Mouse (Mus musculus) adrenal gland, adult (tissue): ENCODE results near the gene Gm5678.
"Not testable (repeated sequence)": the region's sequence is repeated elsewhere in the genome, so short reads cannot be mapped to it uniquely, and the experiment has no call there.

Experiments used
- DNase-seq, 2 experiments: peaks; one replicate each; pipeline ENCODE4 v3.0.0; 2022 to 2023; ENCODE audit warnings: low spot score in 1 of 2; ENCODE audit not compliant: inconsistent age in 2 of 2

Gene Gm5678

DNA sequence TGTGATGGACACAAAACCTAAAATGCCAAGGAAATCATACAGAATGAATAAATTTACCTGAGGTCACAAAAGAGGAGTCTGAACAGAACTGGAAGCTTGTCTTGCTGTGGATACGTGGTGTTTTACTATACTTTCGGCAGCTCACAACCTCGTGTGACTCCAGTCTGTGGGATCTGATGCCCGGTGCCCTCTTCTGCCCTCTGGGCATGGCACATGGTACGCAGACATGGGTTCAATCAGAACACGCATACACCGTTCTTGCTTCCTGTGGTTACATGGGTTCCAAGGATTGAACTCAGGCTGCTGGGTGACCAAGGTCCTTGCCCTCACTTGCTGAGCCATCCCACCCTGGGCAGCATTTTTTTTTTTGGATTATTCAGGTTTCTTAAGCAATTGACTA is 21.8 kb upstream of the Gm5678 start:
- DNase-seq = peak in 1 of 2 experiments; percentile 13

DNA sequence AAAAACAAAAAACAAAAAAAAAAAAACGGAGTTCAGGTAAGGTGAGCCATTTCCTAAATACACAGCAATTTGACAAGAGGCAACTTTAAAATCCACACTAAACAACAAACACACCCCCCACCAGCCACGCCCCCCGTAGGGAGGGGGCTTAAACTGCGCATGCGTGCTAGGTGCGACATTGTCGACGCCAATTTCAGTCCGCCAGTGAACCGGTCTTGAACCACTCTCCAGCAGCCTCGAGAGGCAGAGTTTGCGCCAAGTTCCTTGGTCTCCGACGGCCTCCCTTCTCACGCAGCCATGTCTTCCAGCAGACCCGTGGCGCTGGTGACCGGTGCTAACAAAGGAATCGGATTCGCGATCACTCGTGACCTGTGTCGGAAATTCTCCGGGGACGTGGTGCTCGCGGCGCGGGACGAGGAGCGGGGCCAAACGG is 20.2 kb upstream of the Gm5678 start:
- peak; percentile 89 to 96 for DNase-seq

DNA sequence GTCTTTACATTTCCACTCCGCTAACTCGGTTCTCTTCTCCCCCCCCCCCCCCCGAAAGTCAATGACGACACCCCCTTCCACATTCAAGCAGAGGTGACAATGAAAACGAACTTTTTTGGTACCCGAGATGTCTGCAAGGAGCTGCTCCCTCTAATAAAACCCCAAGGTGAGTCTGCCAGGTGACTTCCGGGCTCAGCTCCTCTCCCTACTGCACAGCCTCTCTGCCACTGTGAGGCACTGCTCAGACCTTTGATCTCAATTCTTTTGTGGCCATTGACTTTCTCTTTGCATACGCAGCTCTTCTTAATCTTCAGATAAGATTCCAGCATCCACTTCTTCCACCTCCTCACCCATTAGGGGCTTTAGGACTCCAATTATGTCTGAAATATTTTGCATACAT is 19.2 kb upstream of the Gm5678 start:
- DNase-seq = peak in 1 of 2 experiments; percentile 4

DNA sequence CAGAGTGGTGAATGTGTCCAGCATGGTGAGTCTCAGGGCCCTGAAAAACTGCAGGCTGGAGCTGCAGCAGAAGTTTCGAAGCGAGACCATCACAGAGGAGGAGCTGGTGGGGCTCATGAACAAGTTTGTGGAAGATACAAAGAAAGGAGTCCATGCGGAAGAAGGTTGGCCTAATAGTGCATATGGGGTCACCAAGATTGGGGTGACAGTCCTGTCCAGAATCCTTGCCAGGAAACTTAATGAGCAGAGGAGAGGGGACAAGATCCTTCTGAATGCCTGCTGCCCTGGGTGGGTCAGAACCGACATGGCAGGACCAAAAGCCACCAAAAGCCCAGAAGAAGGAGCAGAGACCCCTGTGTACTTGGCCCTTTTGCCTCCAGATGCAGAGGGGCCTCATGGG is 18.1 kb upstream of the Gm5678 start:
- peak in 1 of 2 experiments; percentile 2 for DNase-seq

DNA sequence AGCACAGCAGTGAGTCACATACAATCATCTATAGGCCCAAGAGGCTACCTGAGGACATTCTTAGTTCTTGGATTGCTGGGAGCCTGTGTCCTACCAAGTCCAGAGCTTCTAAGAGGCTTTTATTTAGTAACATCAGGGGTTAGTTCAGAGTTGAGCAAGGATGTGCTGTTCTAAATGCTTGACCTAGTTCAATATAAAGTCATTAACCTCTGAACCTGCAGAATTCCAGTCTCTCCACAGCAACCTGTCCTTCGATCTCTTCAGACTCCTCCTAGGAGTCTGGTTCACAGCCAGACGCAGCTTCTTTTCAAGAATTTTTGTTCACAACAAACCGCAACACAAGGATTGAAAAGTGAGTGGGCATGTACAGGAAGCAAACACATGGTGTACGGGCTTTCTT is 16.9 kb upstream of the Gm5678 start:
- no peak for DNase-seq

DNA sequence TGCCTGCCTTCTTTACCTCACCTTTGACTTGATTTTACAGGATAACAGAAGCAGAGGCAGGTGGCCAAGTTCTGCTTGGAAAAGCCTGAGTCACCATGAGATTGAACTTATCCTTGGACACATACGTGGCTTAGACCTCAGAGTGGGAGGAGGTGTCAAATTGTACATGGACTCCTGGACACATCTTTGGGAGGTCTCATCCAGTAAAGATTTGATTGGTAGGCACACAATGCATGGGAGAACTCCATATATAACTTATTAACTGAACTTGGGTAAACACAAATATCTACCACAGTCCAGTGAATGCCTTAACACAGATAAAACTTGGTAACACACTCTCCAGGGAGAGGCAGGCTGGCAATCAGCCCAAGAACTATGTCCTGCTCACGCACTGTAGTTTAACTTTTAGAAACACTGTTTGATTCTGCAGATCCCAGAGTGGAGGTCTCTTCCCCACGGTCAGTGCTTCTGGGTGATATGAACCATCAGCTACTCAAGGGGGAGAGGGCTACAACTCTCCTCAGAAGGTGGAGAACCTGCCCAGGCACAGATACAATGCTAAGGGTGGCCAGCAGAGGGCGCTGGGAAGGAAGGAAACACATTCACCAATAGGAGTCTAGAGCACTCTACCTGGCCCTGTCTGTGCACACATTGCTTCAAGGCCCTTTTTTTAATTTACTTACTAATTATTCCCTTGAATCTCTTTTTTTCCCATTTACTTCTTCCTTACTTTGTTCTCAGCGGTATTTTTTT is 12.6 kb upstream of the Gm5678 start:
- DNase-seq = peak; percentile 62 to 91

DNA sequence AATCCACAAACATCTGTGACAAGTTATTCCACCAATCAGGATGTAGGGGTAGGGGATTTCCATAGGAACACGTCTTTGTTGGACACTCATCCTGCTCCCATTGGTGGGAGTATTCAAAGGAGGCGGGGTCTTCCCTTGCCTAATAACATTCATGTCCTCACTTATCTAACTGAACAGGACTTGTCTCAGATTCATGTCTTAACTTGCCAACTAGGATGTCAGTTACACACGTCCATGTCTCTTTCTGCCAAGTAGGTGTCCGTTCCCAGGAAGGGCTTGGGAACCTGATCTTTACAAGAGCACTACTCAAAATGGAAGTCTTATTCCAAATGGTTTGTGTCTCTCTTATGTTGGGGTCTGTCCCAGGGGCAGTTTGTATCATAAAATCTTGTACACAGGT is 4.1 kb upstream of the Gm5678 start:
- peak in 1 of 2 experiments; percentile 18 for DNase-seq

DNA sequence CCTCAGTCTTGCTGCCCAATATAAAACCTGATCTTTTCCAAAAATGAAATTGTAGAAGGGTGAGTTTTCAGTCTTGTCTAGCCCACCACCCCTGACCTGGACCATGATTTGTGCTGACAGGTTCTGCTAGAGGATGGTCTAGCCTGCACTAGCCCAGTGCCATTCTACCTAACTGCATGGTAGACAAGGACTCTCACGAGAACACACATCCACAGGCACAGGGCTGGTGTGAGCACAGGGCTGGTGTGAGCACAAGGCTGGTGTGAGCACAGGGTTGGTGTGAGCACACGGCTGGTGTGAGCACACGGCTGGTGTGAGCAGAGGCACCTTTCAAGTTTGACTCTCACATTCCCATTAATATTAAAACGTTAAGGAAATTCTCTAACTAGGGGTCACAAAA is 3.2 kb upstream of the Gm5678 start:
- no peak for DNase-seq

DNA sequence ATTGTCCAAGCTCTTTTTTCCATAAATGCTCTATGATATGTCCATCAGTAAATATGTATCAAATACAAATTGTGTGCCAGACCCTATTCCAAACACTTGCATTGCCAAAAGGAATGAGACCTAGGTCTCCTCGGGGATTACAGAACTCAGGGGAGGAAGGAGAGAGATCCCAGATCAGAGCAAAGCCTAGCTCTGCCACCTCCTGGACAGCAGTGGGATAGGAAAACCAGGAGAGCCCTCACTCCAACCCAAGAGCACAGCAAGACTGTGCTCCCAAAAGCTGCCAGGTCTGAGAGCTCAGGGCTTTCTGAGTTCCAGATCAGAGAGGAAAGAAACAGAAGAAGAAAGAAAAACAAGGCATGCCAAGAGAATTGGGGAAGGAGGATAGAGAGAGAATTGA is 1.2 kb upstream of the Gm5678 start:
- peak; percentile 17 to 61 for DNase-seq

DNA sequence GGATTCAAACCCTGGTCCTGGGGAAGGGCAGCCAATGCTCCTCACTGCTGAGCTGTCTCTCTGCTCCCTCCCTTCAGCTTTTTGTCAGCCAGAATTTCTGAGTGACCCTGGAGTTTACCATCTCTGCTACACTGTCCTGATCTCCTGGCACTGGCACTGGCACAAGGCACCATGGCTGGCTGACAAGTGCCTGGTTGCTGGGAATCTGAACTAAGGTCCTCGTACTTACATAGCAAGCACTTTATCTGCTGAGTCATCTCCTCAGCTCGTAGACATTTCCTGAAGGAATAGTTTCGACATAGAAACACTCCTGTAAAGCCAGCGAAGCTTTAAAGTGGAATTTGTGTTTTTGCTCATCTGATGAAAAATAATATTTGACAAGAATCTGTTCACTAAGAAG is 16.1 kb downstream of the Gm5678 start:
- DNase-seq = no peak

DNA sequence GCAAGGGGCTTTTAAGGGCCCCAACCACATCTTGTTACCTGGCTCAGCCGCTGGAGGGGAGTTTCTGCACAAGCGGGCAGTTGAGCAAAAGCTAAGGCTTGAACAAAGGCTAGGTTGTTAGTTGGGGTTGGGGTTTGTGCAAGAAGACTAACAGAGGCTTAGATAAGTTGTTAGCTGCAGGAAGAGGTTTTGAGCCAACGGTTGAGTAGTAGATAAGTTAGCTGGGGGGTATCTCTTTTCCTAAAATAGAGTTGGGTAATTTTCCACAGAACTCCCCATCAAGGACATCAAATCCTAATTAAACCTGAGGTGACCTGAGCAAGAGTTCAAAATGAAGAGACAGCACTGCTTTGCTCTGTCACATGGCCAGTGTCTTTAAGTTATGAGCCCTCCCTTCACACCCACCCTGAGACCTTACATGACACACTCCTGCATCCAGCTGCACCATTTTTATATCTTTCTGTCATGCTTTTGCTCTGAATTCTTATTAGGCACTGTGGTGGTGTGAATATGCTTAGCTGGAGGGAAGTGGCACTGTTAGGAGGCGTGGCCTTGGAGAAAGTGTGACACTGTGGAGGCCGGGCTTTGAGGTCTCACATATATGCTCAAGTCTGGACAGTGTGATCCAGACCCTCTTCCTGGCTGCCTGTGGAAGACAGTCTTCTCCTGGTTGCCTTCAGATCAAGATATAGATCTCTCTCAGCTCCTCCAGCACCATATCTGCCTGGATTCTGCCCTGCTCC is 20.7 kb downstream of the Gm5678 start:
- no peak for DNase-seq

DNA sequence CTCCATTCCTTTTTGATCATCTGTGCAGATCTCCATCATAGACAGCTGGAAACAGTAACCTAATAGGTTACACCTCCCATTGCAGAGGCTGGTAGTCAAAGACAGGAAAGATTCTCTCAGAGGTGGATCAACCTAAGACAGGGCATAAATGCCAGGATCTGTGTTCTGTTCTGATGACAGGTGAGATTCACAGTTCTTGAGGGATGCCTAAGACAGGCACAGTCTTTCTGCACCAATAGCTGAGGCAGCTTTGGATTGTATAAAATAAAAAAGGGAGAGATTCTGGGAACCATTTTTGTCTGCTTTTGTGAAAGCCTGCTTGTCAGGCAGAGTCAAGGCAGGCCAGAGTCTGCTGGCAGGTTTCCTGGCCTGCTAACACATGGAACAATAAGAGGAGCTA is 40.1 kb downstream of the Gm5678 start:
- DNase-seq = no peak

DNA sequence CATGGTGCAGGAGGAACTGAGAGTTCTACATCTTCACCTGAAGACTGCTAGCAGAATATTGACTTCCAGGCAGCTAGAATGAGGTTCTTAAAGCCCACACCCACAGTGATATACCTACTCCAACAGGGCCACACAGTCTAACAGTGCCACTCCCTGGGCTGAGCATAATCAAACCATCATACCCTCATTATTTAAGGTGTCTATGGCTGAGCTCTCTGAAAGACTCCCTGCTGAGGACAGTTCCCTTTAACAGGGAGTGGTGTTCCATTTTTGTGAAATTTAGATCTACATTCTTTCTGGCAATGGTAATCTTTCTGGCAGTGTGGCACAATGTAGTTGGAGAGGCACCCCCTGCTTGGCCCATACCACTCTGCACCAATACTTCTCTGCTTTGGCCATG is 41.6 kb downstream of the Gm5678 start:
- no peak for DNase-seq

DNA sequence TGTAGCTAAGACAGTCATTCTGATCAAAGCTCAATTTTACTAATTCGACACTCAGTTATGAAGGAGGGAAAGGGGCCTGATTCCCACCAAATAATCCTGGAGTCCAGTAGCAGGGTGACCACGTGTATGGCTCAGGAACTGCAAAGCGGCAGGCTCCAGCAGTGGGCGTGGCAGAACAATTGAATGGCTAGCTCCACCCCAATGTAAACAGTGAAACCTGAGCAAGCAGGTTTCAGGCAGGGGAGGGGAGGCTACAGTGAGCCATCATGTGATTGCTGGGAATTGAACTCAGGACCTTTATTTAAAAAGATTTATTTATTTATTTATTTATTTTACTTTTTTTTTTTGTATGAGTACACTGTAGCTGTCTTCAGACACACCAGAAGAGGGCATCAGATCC is 42.6 kb downstream of the Gm5678 start:
- DNase-seq = not testable (repeated sequence)

DNA sequence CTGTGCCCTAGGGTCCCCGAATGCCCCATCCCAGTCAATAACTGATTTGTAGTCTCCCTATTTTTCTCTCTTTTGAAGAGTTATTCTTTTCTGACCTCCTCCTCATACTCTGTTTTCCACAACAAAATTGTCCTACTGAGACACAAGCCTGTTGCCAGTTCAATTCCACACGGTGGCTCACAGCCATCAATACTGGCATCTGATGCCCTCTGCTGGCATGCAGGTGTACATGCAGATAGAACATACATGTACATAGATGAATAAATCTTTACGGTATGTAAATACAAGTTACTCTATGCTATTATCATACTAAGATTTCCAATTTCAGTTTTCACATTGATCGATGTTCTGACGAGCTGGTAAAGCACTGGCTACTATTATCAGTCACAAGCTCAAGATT is 43.2 kb downstream of the Gm5678 start:
- no peak for DNase-seq

DNA sequence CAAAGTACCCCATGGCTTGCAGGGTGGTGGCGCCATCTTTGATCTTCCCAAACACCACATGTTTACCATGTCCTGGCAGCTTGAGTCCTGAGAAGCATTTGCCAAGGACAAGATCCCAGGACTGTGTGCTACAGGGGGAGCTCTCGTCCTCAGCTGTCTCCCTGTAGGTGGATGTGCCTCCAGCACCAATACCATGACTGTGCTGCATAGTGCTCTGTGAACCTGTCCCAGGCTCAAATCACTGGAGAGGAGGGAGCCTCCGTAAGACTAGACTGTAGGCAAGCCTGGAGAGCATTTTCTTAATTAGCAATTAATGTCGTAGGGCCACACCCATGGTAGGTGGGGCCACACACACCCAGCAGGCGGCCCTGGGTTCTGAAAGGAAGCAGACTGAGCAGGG is 48.5 kb downstream of the Gm5678 start:
- no peak for DNase-seq

DNA sequence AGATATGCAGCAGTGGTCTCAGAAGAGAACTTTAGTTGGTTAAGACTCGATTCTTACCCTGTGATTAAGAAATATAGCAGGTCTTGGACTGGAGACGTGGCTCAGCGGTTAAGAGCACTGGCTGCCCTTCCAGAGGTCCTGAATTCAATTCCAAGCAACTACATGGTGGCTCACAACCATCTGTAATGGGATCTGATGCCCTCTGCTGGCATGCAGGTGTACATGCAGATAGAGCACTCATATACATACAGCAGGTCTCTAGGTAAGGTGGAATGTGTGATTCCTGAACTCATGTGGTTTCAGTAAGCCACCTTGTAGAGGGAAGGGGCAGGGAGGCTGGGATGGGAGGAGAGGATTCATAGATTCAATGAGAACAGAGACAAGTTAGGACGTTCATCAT is 50.3 kb downstream of the Gm5678 start:
- DNase-seq = no peak

DNA sequence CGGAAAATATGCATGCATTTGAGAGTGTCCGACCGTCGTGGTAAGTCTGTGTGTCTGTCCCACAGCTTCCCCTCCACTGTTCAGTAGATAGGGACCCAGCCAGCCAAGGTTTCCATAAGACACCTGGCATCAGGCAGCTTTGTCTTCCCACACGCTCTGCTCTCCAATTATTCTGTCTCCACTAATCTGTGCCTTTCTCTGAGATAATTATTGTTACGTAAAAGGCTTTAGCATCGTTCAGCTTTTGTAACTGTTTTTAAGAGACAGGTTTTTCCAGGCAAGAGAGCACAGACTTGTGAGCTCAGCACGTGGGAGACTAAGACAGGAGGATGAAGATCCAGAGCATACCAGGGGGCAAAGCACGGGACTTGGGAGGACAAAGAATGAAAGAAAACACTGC is 51.3 kb downstream of the Gm5678 start:
- no peak for DNase-seq
